Comparison of ENCODE assay signal across 16 mouse cellular contexts in genomic region chr1:91742914-91743313, GRCm38 (mm10). TPM values are rescaled to one million over a fixed set of nuclear protein-coding genes. Genes with fewer than 3 reads are reported as not detected.
DNase-seq lines count a peak whose midpoint lies in the region; ATAC-seq and TF ChIP-seq lines count a peak whose summit lies in the region.
"Had no signal": no experiment of that assay in that cellular context is flagged by ENCODE, and none has a peak within 500 bp of the region (broad histone marks: within the 10 kb centered on the region; RNA-seq: fewer than 3 reads in every experiment).

No protein-coding gene starts in this region.

- H3K9me3 ChIP-seq in heart, postnatal 0 days (replicated peaks; ENCODE audit: control insufficient read depth, low read length) = no peaks in the 10 kb centered on the region
- H3K9me3 ChIP-seq in limb, embryonic 11.5 days (ENCODE audit: control insufficient read depth, low read length) = no peaks in the 10 kb centered on the region
- no peaks in the 10 kb centered on the region for H3K9me3 ChIP-seq in midbrain, embryonic 14.5 days (ENCODE audit: control insufficient read depth, low read length)
- H3K9me3 ChIP-seq: forebrain, embryonic 15.5 days; hindbrain, embryonic 12.5 days; neural tube, embryonic 15.5 days had no signal

- no peak overlapping the region for H3K4me3 ChIP-seq in heart, postnatal 0 days (ENCODE audit: low read depth, low read length)
- no peak overlapping the region for H3K4me3 ChIP-seq in limb, embryonic 11.5 days (ENCODE audit: low read depth, low read length)
- no peak overlapping the region for H3K4me3 ChIP-seq in midbrain, embryonic 14.5 days (replicated peaks; ENCODE audit: low read depth, low read length)
- H3K4me3 ChIP-seq: forebrain, embryonic 15.5 days; hindbrain, embryonic 12.5 days; neural tube, embryonic 15.5 days had no signal

- H3K9ac ChIP-seq in heart, postnatal 0 days (replicated peaks; ENCODE audit: low read depth, low read length) = no peak overlapping the region
- H3K9ac ChIP-seq in limb, embryonic 11.5 days (ENCODE audit: low read length) = no peak overlapping the region
- no peak overlapping the region for H3K9ac ChIP-seq in midbrain, embryonic 14.5 days (replicated peaks; ENCODE audit: low read length)
- H3K9ac ChIP-seq: forebrain, embryonic 15.5 days; hindbrain, embryonic 12.5 days; neural tube, embryonic 15.5 days had no signal

- no peak for ATAC-seq in heart, postnatal 0 days (ENCODE audit: insufficient read depth, low read depth)
- ATAC-seq in limb, embryonic 11.5 days (ENCODE audit: insufficient number of reproducible peaks, low FRiP score, low TSS enrichment, low read depth) = no peak
- no peak for ATAC-seq in midbrain, embryonic 14.5 days (ENCODE audit: low FRiP score, low TSS enrichment)
- ATAC-seq in CD4-positive, CD25-positive, alpha-beta regulatory T cell, adult 4 months = no peak
- ATAC-seq: activated CD4-positive, CD25-positive, alpha-beta regulatory T cell, adult 4 months; forebrain, embryonic 15.5 days; midbrain, embryonic 16.5 days had no signal

- no peaks in the 10 kb centered on the region for H3K36me3 ChIP-seq in heart, postnatal 0 days (replicated peaks; ENCODE audit: control insufficient read depth, insufficient read depth, low read length)
- no peaks in the 10 kb centered on the region for H3K36me3 ChIP-seq in limb, embryonic 11.5 days (ENCODE audit: control insufficient read depth, insufficient read depth, low read length)
- no peaks in the 10 kb centered on the region for H3K36me3 ChIP-seq in midbrain, embryonic 14.5 days (ENCODE audit: control insufficient read depth, insufficient read depth, low read length)
- H3K36me3 ChIP-seq: forebrain, embryonic 15.5 days; hindbrain, embryonic 12.5 days; neural tube, embryonic 15.5 days had no signal

- no peak for TF ChIP-seq CTCF in heart, postnatal 0 days (IDR thresholded peaks at IDR 0.05; ENCODE audit: low read depth)

- H3K4me2 ChIP-seq in heart, postnatal 0 days (ENCODE audit: low read depth, low read length) = no peak overlapping the region
- no peak overlapping the region for H3K4me2 ChIP-seq in limb, embryonic 11.5 days (ENCODE audit: low read depth, severe bottlenecking)
- no peak overlapping the region for H3K4me2 ChIP-seq in midbrain, embryonic 14.5 days (ENCODE audit: low read length)
- H3K4me2 ChIP-seq: forebrain, embryonic 15.5 days; hindbrain, embryonic 12.5 days; neural tube, embryonic 15.5 days had no signal

- 36% methylated on average over 3 of the region's 3 CpGs for WGBS in heart, postnatal 0 days
- 39% methylated on average over 3 of the region's 3 CpGs for WGBS in limb, embryonic 11.5 days
- 74% methylated on average over 3 of the region's 3 CpGs for WGBS in midbrain, embryonic 14.5 days

- H3K4me1 ChIP-seq in heart, postnatal 0 days (ENCODE audit: control insufficient read depth, insufficient read depth) = no peaks in the 10 kb centered on the region
- no peaks in the 10 kb centered on the region for H3K4me1 ChIP-seq in limb, embryonic 11.5 days (ENCODE audit: control insufficient read depth, insufficient read depth, low read length)
- peaks cover 4% of the 10 kb centered on the region; the same call in 1 of the 2 replicates for H3K4me1 ChIP-seq in midbrain, embryonic 14.5 days (ENCODE audit: control insufficient read depth, insufficient read depth, low read length)
- H3K4me1 ChIP-seq: neural tube, embryonic 15.5 days had no signal

- no peak overlapping the region for H3K27ac ChIP-seq in heart, postnatal 0 days (ENCODE audit: low read depth)
- no peak overlapping the region for H3K27ac ChIP-seq in limb, embryonic 11.5 days (replicated peaks; ENCODE audit: low read depth, low read length)
- no peak overlapping the region for H3K27ac ChIP-seq in midbrain, embryonic 14.5 days (replicated peaks; ENCODE audit: low read depth, low read length)
- H3K27ac ChIP-seq: forebrain, embryonic 15.5 days; hindbrain, embryonic 12.5 days; neural tube, embryonic 15.5 days had no signal

- no peak for TF ChIP-seq EP300 in heart, postnatal 0 days (IDR thresholded peaks at IDR 0.05; ENCODE audit: low read depth)

- peak; percentile 14 for DNase-seq in heart, postnatal 0 days (ENCODE audit: low spot score)
- DNase-seq in heart, adult 8-10 months (ENCODE audit: low spot score) = no peak
- peak; percentile 54 for DNase-seq in lung, postnatal 10 days
- no peak for DNase-seq in lung, adult 18-20 months
- DNase-seq in NIH3T3 (ENCODE audit: low read depth) = peak; percentile 80
- DNase-seq in limb, embryonic 11.5 days (ENCODE audit: low spot score) = peak; percentile 73
- no peak for DNase-seq in midbrain, embryonic 14.5 days
- DNase-seq: gastrocnemius, postnatal 36 days had no signal

- 0 out of 2 replicates have a peak, but pooled peaks cover 6% of the 10 kb centered on the region for H3K27me3 ChIP-seq in heart, postnatal 0 days (ENCODE audit: control insufficient read depth, insufficient read depth, low read length)
- no peaks in the 10 kb centered on the region for H3K27me3 ChIP-seq in limb, embryonic 11.5 days (ENCODE audit: control insufficient read depth, insufficient read depth, low read length)
- H3K27me3 ChIP-seq in midbrain, embryonic 14.5 days (ENCODE audit: control insufficient read depth, insufficient read depth, low read length) = no peaks in the 10 kb centered on the region
- H3K27me3 ChIP-seq: forebrain, embryonic 15.5 days; neural tube, embryonic 15.5 days had no signal

RNA-seq across cellular contexts. Expression of gene Twist2, which starts 58.3 kb away (rescaled TPM):
- total RNA-seq in heart, postnatal 0 days (2014; rRNA removed; ENCODE audit: low replicate concordance) = 0.54 and 8.5 TPM in 2 replicates
- polyA plus RNA-seq in heart, postnatal 0 days (2015; fragmentation: Nextera tagmentation; extraction: Ambion mirVana) = 1.7 and 2.2 TPM in 2 replicates
- 1 to 10 TPM in 3 of 4 experiments, under 1 TPM in 1; 1.00 to 1.8 (median 1.2) TPM for total RNA-seq in heart, adult 8-10 months (2022)
- 43.8 and 47.0 TPM in 2 replicates for polyA plus RNA-seq in limb, embryonic 11.5 days (2014; fragmentation: Nextera tagmentation; extraction: Ambion mirVana)
- polyA plus RNA-seq in midbrain, embryonic 14.5 days (2014; fragmentation: Nextera tagmentation; extraction: Ambion mirVana) = 1.4 and 1.6 TPM in 2 replicates
- polyA plus RNA-seq in CD4-positive, CD25-positive, alpha-beta regulatory T cell, adult 4 months (2017; shearing (Covaris generic)) = not detected
- total RNA-seq: CH12.LX had no signal
- polyA plus RNA-seq: activated CD4-positive, CD25-positive, alpha-beta regulatory T cell, adult 4 months; liver, embryonic 16.5 days had no signal

Comparison
In these comparisons a context has a peak if more than half of its experiments do, and no peak if none do; other contexts are left out.
1. DNase-seq: peak in heart, postnatal 0 days (single experiment), lung, postnatal 10 days (single experiment), NIH3T3 (single experiment) and limb, embryonic 11.5 days (single experiment); none in heart, adult 8-10 months (single experiment), lung, adult 18-20 months (0 of 2) and midbrain, embryonic 14.5 days (single experiment).
2. RNA of gene Twist2, which starts 58.3 kb away (polyA plus RNA-seq): 43.8 to 47.0 TPM in limb, embryonic 11.5 days; 1.7 to 2.2 TPM in heart, postnatal 0 days, 1.4 to 1.6 TPM in midbrain, embryonic 14.5 days and not detected in CD4-positive, CD25-positive, alpha-beta regulatory T cell, adult 4 months; every median in the first group is over 10 times any median in the second.